Mouse (Mus musculus): ENCODE measurements around the gene Kif27.

DNA sequence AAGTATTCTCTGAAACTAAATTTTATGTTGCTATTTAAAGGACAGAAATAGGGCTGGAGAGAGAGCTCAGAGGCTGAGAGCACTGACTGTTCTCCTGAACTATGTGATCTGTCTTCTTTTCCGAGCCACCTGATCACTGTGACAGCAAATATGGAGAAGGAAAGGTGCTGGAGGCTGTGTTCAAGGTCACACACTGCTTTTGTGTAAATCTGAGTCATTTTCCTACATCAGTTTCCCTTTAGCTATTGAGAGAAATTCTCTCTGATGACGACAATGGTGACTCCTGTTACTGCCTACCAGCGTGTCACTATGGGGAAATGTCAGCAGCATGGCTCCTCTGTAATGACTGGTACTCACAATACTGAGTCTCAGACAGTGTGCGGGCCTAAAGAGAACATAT is 97.2 kb downstream of the Kif27 start:
- TF ChIP-seq POLR2A (IDR thresholded peaks at IDR 0.05; ENCODE audit: insufficient read depth, low read depth, low read length) (no peak), CTCF (IDR thresholded peaks at IDR 0.05; ENCODE audit: insufficient read depth, low read depth, low read length) (no peak)
